Mouse (Mus musculus): Measurements from ENCODE around the gene Il17d. TPM values are rescaled to one million over a fixed set of nuclear protein-coding genes. Genes with fewer than 3 reads are reported as not detected.

Il17d gene
- not detected for polyA plus RNA-seq (2017; shearing (Covaris generic))

DNA sequence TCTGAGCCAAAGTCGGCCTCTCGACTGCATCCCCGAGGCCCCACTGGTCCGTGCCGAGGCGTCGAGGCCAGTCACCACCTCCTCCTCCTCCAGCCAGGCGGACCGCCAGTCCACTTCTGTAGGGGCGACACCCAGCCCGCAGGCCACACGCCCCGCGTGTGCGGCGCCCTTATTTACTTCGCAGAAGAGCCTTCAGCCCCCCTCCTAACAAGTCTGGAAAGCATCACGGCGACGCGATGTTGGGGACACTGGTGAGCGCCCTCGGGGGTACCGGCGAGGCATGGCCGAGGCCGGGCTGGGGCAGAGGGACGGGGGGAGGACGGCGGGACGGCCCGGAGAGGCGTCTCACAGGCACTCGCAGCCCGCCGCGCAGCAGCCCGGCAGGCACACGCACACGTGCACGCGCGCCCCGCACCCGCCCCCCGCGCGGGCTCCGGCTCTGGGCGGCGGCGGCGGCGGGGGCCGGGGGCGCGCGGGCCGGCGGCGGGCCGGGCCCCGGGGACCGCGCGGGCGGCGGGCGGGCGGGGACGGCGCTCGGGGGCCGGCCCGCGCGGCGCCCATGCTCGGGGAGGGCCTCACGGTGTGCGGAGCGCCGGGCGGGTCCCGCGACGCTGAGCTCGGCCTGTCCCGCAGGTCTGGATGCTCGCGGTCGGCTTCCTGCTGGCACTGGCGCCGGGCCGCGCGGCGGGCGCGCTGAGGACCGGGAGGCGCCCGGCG, at the start of gene Il17d:
TSS of gene Il17d (plus strand) at position 107 of the 717 bp plus-strand sequence.

DNA sequence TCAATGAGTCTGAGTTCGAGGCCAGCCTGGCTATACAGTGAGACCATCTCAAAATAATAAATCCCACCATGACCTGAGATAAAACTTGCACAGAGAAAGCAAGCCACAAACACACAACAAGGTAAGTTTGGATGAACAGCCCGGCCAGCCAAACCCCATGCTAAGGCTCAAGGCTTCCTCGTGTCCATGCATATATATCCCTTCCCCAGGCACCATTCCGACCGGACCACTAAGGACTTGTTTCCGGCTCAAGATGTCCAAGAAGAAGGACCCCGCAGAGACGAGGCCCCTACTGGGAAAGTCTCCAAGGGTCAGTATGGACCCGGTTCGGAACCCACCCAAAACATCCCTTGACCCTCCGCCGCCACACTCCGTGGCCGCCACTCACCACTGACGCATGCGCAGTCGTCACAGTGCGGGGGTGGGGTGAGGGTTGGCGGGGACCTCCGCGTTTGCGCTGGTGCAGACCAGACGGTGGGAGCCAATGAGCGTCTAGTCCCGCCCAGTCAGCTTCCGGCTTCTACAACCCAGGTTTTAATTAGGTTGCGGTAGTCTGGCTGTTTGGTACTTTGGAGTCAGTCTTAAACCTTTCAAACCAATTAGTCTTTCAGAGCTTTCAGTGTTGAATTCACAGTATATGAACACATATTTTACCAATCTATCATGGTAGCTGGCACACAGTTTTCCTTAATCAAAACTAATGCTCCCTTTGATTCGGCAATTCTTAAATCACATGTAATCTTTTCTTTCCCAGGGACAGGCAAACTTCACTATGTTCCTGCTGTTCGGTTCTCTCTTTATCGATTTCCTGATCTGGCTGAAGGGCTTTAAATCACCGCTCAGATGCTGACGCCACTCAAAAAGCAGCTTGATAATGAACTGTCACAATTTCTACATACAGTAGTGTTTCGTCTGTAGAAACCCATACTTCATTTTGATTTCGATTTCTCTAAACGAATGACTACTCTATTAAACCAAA, 46.9 kb downstream of the Il17d start, which contains the start of gene Eef1akmt1:
TSS of gene Eef1akmt1 (minus strand) at position 458 of the 979 bp plus-strand sequence.

Other genes with a start within 250 kb of the Il17d start
- 18.7 TPM for gene Cryl1, start 126.2 kb upstream of the Il17d start, polyA plus RNA-seq (2017; shearing (Covaris generic))
- gene Ift88, start 100.7 kb upstream of the Il17d start, polyA plus RNA-seq (2017; shearing (Covaris generic)) = 2.6 TPM
- 26.0 TPM for gene Eef1akmt1, start 46.8 kb downstream of the Il17d start, polyA plus RNA-seq (2017; shearing (Covaris generic))
- gene Xpo4, start 140.7 kb downstream of the Il17d start, polyA plus RNA-seq (2017; shearing (Covaris generic)) = 46.1 TPM
- gene Gm49361, start 221.3 kb downstream of the Il17d start, polyA plus RNA-seq (2017; shearing (Covaris generic)) = not detected
- 79.3 TPM for gene Lats2, start 233.6 kb downstream of the Il17d start, polyA plus RNA-seq (2017; shearing (Covaris generic))